Mouse (Mus musculus) kidney, embryonic 16.5 days (tissue): ENCODE data around the gene Trim43a. TPM values are rescaled to one million over a fixed set of nuclear protein-coding genes. Genes with fewer than 3 reads are reported as not detected.

Experiments used
- polyA plus RNA-seq: library from polyadenylated mRNA; unstranded; fragments of >200 nt; fragmentation: Nextera tagmentation; extraction: Ambion mirVana; gene quantifications from 2 replicates; pipeline ENCODE4 v1.2.1, GENCODE M21; 2015

The Trim43a gene
- polyA plus RNA-seq, 1 experiment from 2014 or later, result 0.07 TPM

Other genes with a start within 250 kb of the Trim43a start
- 32.1 and 32.9 TPM in 2 replicates for gene Snx14, start 141.9 kb upstream of the Trim43a start, polyA plus RNA-seq
- 0.31 and 1.3 TPM in 2 replicates for gene Gm20537, start 124.3 kb upstream of the Trim43a start, polyA plus RNA-seq
- 91.9 and 99.8 TPM in 2 replicates for gene Syncrip, start 98.3 kb upstream of the Trim43a start, polyA plus RNA-seq
- 11.8 and 13.9 TPM in 2 replicates for gene Zfp949, start 32.9 kb upstream of the Trim43a start, polyA plus RNA-seq
- gene Mthfsl, start 139.4 kb downstream of the Trim43a start, polyA plus RNA-seq, result 37.9 and 50.8 TPM in 2 replicates
- 0.35 and 0.67 TPM in 2 replicates for gene Bcl2a1d, start 151.0 kb downstream of the Trim43a start, polyA plus RNA-seq